Mouse (Mus musculus) Patski (cell line): ENCODE results near the gene Gm43720. TPM values are rescaled to one million over a fixed set of nuclear protein-coding genes. Genes with fewer than 3 reads are reported as not detected.
A peak's percentile ranks its signal among the peaks of the same experiment; 100 is the strongest.

ENCODE experiments used
- ATAC-seq: fragments of 100-300 bp; one replicate; pipeline ENCODE4 v1.8.0; 2021
- CTCF ChIA-PET: fragments of 350-600 bp; sonication (Branson Sonifier 250); formaldehyde crosslinking; loops from one replicate; lab custom pipeline; 2022; ENCODE audit warnings: inconsistent platforms; lab: Charles Lee
- POLR2A ChIA-PET: fragments of 350-600 bp; sonication (Branson Sonifier 250); formaldehyde crosslinking; loops from one replicate; lab custom pipeline; 2022; ENCODE audit warnings: antibody characterized with exemption, inconsistent platforms; lab: Charles Lee
- DNase-seq: peaks from one replicate; pipeline ENCODE4 v3.0.0-alpha.2; 2011; ENCODE audit warnings: low read depth, low spot score
- H3K27me3 ChIP-seq: fragments of 371-371 bp; one replicate; pipeline ENCODE4 v1.5.1; 2021
- CTCF ChIP-seq: fragments of 100-300 bp; IDR thresholded peaks from one replicate; pipeline ENCODE4 v1.5.1; 2021
- in situ Hi-C: fragments of 300-500 bp; cut with MboI; formaldehyde crosslinking; loops from 3 replicates; pipeline ENCODE4 v1.11.1; 2018; ENCODE audit warnings: low pct_unique_long_range_greater_than_20kb, mixed read lengths
- polyA plus RNA-seq: library from polyadenylated mRNA; unstranded; gene quantifications from one replicate; pipeline ENCODE4 v1.2.3, GENCODE M21; 2021

Gene Gm43720
- polyA plus RNA-seq, 1 experiment from 2014 or later: 0.01 TPM

GRCm38 (mm10) chr5:138263260-138264206, 16.2 kb downstream of the Gm43720 start, which contains the start of gene BC037034:
Gene BC037034 (minus strand): TSS chr5:138264033.
- TF ChIP-seq CTCF: no peak
- in situ Hi-C loops: no loop called here
- DNase-seq (no peak), ATAC-seq (peak; percentile 94)
- ChIA-PET CTCF (no interaction called here), POLR2A (interaction anchor here (1.3 to 3.5 kb wide), 4 partner anchors 8 to 15 kb away, joined by 4 to 12 read pairs (median 8); partner anchors contain the start of genes Gal3st4, Gm43720, Gpc2 and Lamtor4)
- no peaks in the 10 kb centered on the region for H3K27me3 ChIP-seq

- CTCF ChIA-PET: no interaction called here
- POLR2A ChIA-PET: interaction anchor here (1.3 to 3.5 kb wide), 3 partner anchors 10 to 16 kb away, joined by 5 to 12 read pairs (median 10); partner anchors contain the start of genes Gal3st4, Gm43720, Gpc2 and Stag3
- DNase-seq: no peak
- H3K27me3 ChIP-seq: no peaks in the 10 kb centered on the region
- no peak for ATAC-seq
- in situ Hi-C loops: no loop called here
- no peak for TF ChIP-seq CTCF
These were observed 17.0 kb downstream of the Gm43720 start for GRCm38 (mm10) chr5:138262582-138263240.

- DNase-seq: no peak
- in situ Hi-C loops: no loop called here
- ATAC-seq: no peak
- TF ChIP-seq CTCF: no peak
- POLR2A ChIA-PET: interaction anchor here (2.6 kb wide), 1 partner anchor 11 kb away, joined by 10 read pairs; the partner anchor contains the start of gene Gal3st4
- CTCF ChIA-PET: no interaction called here
- H3K27me3 ChIP-seq: no peaks in the 10 kb centered on the region
These were observed 17.8 kb downstream of the Gm43720 start for GRCm38 (mm10) chr5:138262001-138262400.

DNA sequence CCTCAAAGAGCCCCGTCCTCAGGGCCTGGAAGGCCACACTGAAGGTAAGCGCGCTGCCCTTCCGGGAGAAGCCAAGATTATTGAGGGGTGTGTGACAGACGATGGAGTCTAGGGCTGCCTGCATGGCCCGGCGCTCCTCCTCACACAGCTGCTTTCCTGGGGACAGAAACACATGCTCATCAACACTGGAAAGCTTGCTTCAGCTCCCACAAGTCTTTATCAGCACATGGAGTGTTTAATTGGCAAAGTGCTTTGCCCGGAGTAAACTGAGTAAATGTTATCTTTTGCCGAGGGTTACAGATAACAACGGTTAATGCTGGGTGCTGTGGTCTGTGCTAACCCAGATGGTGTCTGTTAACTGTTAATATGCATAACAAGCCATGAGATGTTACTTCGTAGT, 18.9 kb downstream of the Gm43720 start:
- no peak for ATAC-seq
- no peak for TF ChIP-seq CTCF
- no peaks in the 10 kb centered on the region for H3K27me3 ChIP-seq
- in situ Hi-C loops: no loop called here
- DNase-seq: no peak
- ChIA-PET POLR2A (no interaction called here), CTCF (no interaction called here)

GRCm38 (mm10) chr5:138260051-138260450, 19.7 kb downstream of the Gm43720 start:
- POLR2A ChIA-PET: no interaction called here
- CTCF ChIA-PET: interaction anchor here (0.7 kb wide), 1 partner anchor 9 kb away, joined by 3 read pairs; no protein-coding TSS in a partner anchor
- no peak for DNase-seq
- no peaks in the 10 kb centered on the region for H3K27me3 ChIP-seq
- ATAC-seq: no peak
- TF ChIP-seq CTCF: no peak
- in situ Hi-C loops: no loop called here

DNA sequence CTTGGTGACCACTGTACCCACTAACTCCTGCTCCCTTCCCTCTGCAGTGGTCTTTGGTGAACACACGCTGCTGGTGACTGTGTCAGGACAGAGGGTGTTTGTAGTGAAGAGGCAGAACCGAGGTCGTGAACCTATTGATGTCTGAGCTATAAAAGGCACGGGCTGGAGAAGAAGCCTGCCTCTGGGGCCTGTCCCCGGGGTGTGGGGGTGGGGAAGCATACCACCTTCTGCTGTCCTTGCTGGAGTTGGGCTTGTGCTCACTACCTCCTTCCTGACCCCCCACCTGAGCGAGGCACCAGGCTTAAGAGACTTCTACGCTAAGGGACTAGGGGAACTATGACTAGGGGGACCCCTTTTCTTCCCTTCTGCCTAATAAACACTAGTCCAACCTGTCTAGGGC, 20.8 kb downstream of the Gm43720 start:
- ATAC-seq: no peak
- in situ Hi-C loops: no loop called here
- ChIA-PET POLR2A (no interaction called here), CTCF (no interaction called here)
- no peaks in the 10 kb centered on the region for H3K27me3 ChIP-seq
- no peak for TF ChIP-seq CTCF
- DNase-seq: no peak

- in situ Hi-C loops: no loop called here
- TF ChIP-seq CTCF: no peak
- ChIA-PET CTCF (no interaction called here), POLR2A (no interaction called here)
- no peak for DNase-seq
- ATAC-seq: no peak
- no peaks in the 10 kb centered on the region for H3K27me3 ChIP-seq
These were observed 21.2 kb downstream of the Gm43720 start for GRCm38 (mm10) chr5:138258542-138258941.

- H3K27me3 ChIP-seq: no peaks in the 10 kb centered on the region
- CTCF ChIA-PET: no interaction called here
- ATAC-seq (no peak), DNase-seq (no peak)
- no peak for TF ChIP-seq CTCF
- in situ Hi-C loops: no loop called here
- POLR2A ChIA-PET: no interaction called here
These were observed 21.7 kb downstream of the Gm43720 start for GRCm38 (mm10) chr5:138258078-138258477.

- in situ Hi-C loops: no loop called here
- ChIA-PET CTCF (no interaction called here), POLR2A (no interaction called here)
- H3K27me3 ChIP-seq: no peaks in the 10 kb centered on the region
- ATAC-seq: no peak
- no peak for DNase-seq
- no peak for TF ChIP-seq CTCF
These were observed 22.2 kb downstream of the Gm43720 start for GRCm38 (mm10) chr5:138257585-138257978.

GRCm38 (mm10) chr5:138256966-138257584, 22.7 kb downstream of the Gm43720 start:
- CTCF ChIA-PET: no interaction called here
- TF ChIP-seq CTCF: no peak
- POLR2A ChIA-PET: interaction anchor here (0.6 kb wide), 1 partner anchor 597 kb away, joined by 4 read pairs; no protein-coding TSS in a partner anchor
- ATAC-seq (no peak), DNase-seq (no peak)
- H3K27me3 ChIP-seq: no peaks in the 10 kb centered on the region
- in situ Hi-C loops: no loop called here
